Mouse (Mus musculus): ENCODE measurements around the gene Klf7.

GRCm38 (mm10) chr1:64119358-64119794 lies 2.7 kb downstream of the Klf7 start:
- TF ChIP-seq CTCF (IDR thresholded peaks at IDR 0.05; ENCODE audit: control insufficient read depth, insufficient read depth, insufficient read length) = no peak
- TF ChIP-seq USF1 (IDR thresholded peaks at IDR 0.05; ENCODE audit: low read depth) = no peak
- TF ChIP-seq MYOG (IDR thresholded peaks at IDR 0.05; ENCODE audit: control insufficient read depth, extremely low read depth, insufficient read length) = no peak
- no peak for TF ChIP-seq MYOD1 (IDR thresholded peaks at IDR 0.05; ENCODE audit: control insufficient read depth, insufficient read length, low read depth)
- no peak for TF ChIP-seq MAX (IDR thresholded peaks at IDR 0.05)
- no peak for TF ChIP-seq CEBPB (IDR thresholded peaks at IDR 0.05; ENCODE audit: low read depth)

Data from C2C12 (cell line).